Mouse (Mus musculus) frontal cortex, postnatal 36 days (tissue): ENCODE data around the gene Fbln5.
A peak's percentile ranks its signal among the peaks of the same experiment; 100 is the strongest.

Experiments
- DNase-seq, 2 experiments: peaks; one replicate each; pipeline ENCODE4 v3.0.0; 2022; ENCODE audit warnings: low spot score in 2 of 2

Gene Fbln5

GRCm38 (mm10) chr12:101818608-101819370 is at the start of gene Fbln5:
Gene Fbln5 (minus strand): TSS chr12:101819055.
- DNase-seq: peak; percentile 15 to 23

GRCm38 (mm10) chr12:101862286-101862964 is 43.6 kb upstream of the Fbln5 start:
- DNase-seq: no peak

DNA sequence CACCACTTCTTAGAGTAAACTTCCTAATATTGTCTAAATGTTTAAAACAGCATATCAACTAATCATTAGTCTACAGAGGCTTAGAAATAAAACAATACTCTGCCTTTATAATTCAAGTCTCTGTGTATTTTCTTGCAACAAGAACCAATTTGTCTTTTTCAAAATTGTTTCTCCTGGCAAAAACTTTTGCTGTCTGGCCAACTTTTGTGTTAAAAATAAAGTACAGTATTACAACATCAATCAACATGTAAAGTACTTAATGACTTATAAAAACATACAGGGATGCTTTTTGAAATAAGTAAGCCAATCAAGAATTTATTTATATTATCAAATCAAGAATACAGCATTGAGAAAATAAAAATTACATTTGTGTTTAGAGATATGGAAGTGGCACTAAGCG is 41.4 kb upstream of the Fbln5 start:
- DNase-seq: no peak

DNA sequence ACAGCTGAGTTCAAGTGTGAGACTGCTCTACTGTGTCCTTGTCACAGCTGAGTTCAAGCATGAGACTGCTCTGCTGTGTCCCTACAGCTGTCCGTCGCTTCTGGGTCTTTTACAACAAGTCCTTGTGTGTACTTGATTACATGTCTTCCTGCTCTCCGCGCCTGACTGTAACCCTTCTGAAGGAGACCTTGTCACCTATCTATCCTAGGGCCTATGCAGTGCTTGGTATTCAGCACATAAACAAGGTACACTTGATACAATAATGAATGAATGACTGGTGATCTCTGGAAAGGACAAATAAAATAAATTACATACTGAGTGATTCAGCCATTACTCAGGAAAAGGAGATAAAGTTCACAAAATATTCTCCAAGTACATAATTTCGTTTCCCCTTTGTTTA is 39.2 kb upstream of the Fbln5 start:
- DNase-seq: no peak

GRCm38 (mm10) chr12:101854336-101854735 is 35.5 kb upstream of the Fbln5 start:
- DNase-seq: no peak

GRCm38 (mm10) chr12:101851846-101852564 is 33.1 kb upstream of the Fbln5 start:
- DNase-seq: peak in 1 of 2 experiments; percentile 17

- DNase-seq: no peak
Measured at GRCm38 (mm10) chr12:101851314-101851713, 32.5 kb upstream of the Fbln5 start.

GRCm38 (mm10) chr12:101836546-101837274 is 17.9 kb upstream of the Fbln5 start:
- DNase-seq: no peak

DNA sequence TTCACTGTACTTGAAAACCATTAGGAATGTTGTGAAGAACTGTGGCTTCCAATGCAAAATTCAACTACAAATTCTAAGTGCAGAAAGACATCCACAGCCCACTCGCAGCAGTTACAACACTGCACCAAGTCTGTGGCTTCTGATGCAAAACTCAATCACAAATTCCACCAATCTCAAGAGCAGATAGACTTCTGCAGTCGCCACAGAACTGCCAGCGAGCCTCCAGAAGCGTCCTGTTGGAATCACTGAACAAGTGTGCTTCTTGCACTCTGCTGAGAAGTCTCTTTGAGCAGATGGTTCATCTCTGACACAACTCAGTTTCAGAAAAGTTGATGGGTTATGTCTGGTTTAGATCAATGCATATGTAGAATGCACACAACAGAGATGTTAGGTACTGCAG is 15.9 kb upstream of the Fbln5 start:
- DNase-seq: no peak

DNA sequence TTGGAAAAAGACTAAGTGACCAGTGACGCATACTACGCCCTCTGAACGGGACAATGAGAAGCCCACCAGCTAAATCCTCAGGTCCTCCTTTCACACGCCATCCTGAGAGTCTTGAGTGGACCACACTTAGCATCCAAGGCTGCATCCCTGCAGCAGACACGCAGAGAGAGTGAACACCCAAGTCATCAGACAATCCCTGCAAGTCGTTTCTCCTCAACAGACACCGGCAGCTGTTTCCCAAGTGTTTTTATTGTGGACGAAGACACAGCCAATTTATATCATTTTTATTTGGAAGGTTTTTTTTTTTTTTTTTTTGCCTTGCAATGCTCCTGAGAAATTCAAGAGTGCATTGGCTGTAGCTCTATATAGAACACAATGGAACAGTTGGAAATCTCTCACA is 14.9 kb upstream of the Fbln5 start:
- DNase-seq: no peak

- no peak for DNase-seq
Measured at GRCm38 (mm10) chr12:101833115-101833506, 14.3 kb upstream of the Fbln5 start.

DNA sequence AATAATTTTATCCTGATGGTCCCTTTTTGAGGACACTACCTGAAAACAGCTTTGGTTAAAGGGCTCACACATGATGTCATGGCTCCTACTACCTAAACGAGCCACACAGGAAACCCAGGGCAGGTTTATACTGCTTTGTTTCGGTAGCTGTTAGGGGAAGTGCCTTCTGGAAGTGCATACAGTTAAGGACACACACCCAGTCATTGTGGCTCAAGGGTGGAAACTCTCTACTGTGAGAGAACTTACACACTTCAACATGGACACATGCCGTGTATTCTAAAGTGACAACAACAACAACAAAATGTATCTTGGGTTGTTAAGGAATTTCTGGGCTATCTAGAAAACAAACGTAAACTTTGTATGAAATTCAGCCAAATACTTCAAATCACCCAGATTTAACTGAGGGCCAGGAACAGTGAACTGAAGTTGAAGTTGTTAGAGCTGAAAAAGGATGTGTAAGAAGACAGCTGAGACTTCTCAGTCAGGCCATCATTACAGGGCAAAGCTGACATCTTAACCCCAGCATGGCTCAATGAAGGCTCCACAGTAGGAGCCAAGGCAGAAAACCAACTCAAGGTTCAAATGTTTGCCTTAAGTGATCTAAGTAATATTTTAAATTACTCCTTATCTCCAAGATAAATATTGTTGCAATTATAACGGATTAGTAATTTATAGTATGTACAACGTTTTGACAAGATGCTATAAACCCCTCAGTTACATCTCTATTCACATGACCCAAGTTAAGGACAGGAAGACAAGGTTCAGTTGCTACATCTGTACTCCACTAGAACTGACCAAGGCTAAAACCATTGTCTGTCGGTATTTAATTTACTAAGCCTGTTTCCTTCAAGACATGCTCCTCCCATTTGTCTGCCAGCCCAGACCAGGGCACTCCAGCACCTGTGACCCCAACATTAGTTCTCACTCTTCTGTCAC is 13.6 kb upstream of the Fbln5 start:
- no peak for DNase-seq

DNA sequence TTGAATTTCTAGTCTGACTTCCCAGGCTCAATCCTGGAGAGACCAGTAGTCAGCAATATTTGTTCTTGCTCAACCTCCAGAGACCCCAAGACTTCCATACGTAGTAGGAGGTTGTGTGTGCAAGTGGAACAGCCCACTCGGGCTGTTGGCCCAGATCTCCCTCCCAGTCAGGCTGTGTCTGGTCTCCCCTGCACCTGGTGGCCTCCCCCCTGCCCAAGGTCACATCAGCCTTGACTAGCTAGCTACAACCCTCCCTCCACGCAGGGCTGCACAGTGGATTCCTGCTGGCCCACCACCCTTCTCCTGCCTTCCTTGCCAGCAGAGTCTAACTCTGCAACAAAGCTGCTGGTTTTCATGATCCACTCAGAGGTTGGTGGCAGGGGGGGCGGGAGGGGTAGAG is 12.4 kb upstream of the Fbln5 start:
- no peak for DNase-seq

GRCm38 (mm10) chr12:101823161-101823560 is 4.3 kb upstream of the Fbln5 start:
- no peak for DNase-seq

DNA sequence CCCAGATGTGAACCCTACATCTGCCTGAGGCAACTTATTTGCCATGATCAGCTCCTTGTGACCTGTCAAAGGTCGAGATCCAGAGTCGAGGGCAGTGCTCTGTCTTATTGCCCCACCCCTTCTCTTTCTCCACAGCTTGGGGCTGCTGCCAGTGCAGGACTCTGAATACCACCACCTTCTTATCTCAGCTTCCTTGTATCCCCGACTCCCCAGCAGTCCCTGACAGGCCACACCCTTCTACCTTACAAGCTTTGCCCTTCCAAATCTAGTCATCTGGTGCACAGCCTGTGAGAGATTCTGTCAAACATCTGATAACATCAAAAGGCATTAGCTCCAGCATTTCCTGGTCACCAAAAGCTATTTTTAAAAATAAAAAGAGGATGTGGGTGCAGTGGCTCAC is 2.7 kb upstream of the Fbln5 start:
- DNase-seq: no peak

DNA sequence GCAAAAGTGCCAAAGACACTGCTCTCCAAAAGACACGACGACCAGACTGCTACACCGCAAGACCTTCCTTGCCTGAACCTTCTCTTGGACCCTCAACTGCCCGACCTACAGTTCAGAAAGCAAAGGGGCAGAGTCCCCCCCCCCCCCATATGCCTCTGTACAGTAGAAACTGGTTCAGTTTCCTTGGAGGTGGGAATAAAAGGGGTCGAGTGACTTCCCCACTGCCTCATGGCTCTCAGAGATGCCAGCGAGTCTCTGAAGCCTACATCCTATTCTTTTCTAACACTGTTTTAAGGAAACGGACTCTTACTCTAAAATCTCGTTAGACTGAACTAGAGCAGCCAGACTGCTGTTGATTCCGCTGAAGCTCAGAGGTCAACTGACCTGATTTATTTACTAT is 715 bp upstream of the Fbln5 start:
- DNase-seq: no peak

GRCm38 (mm10) chr12:101818246-101818607 is 628 bp downstream of the Fbln5 start:
- DNase-seq: peak in 1 of 2 experiments; percentile 11

GRCm38 (mm10) chr12:101816810-101817209 is 2.0 kb downstream of the Fbln5 start:
- DNase-seq: no peak

GRCm38 (mm10) chr12:101815796-101816195 is 3.1 kb downstream of the Fbln5 start:
- no peak for DNase-seq

DNA sequence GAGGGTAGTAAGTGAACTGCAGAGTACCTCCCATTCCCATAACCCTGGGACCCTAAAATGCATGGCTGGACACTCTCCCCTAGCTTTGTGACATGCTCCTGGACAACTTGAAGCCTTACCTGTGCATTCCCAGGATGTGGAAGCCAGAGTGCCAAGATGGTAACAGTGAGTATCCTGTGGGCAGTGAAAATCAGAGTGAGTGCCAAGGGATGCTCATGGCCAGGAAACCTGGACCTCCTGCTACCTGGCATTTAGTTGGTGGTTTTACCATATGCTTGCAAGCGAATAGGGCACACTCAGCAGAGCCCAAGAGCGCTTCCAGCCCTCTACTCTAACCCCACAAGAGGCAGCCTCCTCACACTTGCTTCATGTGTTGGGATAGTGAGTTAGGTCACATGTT is 4.4 kb downstream of the Fbln5 start:
- DNase-seq: no peak

DNA sequence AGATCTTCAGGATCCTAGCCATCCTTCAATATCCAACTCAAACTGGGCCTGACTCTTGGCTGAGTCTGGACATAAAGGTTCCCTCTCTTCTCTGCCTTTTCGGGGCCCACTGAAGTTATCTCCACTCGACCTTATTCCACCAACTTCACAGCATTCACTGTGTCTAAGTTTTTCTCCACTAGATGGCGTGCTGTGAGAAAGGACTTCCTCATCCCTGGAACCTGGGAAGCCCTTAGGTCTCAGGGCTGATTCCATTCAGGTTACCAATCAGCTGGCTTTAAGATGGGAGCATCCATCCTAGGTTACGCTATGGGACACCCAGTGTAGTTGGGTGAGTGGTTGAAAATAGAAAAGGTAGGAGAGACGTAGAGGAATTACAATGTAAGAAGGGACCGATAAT is 7.7 kb downstream of the Fbln5 start:
- DNase-seq: no peak
